Mouse (Mus musculus): ENCODE results near the gene Aimp1. TPM values are rescaled to one million over a fixed set of nuclear protein-coding genes. Genes with fewer than 3 reads are reported as not detected.

Aimp1 gene
- total and polyA plus RNA-seq, 2 experiments from 2014 or later: 42.5 to 53.2 TPM

- no peak overlapping the region for H3K4me3 ChIP-seq (ENCODE audit: low read depth, low read length)
- H3K27ac ChIP-seq (ENCODE audit: low read depth): no peak overlapping the region
- H3K9me3 ChIP-seq (replicated peaks; ENCODE audit: control insufficient read depth, low read length): no peaks in the 10 kb centered on the region
- WGBS: 49% methylated on average over 2 of the region's 2 CpGs
- H3K36me3 ChIP-seq (replicated peaks; ENCODE audit: control insufficient read depth, insufficient read depth, low read length): no peaks in the 10 kb centered on the region
- DNase-seq (ENCODE audit: low spot score) (no peak), ATAC-seq (ENCODE audit: insufficient read depth, low read depth) (no peak)
- no peak overlapping the region for H3K4me2 ChIP-seq (ENCODE audit: low read depth, low read length)
- H3K27me3 ChIP-seq (ENCODE audit: control insufficient read depth, insufficient read depth, low read length): no peaks in the 10 kb centered on the region
- TF ChIP-seq CTCF (IDR thresholded peaks at IDR 0.05; ENCODE audit: low read depth) (no peak), EP300 (IDR thresholded peaks at IDR 0.05; ENCODE audit: low read depth) (no peak)
- H3K4me1 ChIP-seq (ENCODE audit: control insufficient read depth, insufficient read depth): no peaks in the 10 kb centered on the region
- no peak overlapping the region for H3K9ac ChIP-seq (replicated peaks; ENCODE audit: low read depth, low read length)
Measured at GRCm38 (mm10) chr3:132633261-132633660, 50.9 kb downstream of the Aimp1 start.

- no peaks in the 10 kb centered on the region for H3K36me3 ChIP-seq (replicated peaks; ENCODE audit: control insufficient read depth, insufficient read depth, low read length)
- H3K9me3 ChIP-seq (replicated peaks; ENCODE audit: control insufficient read depth, low read length): no peaks in the 10 kb centered on the region
- no peaks in the 10 kb centered on the region for H3K27me3 ChIP-seq (ENCODE audit: control insufficient read depth, insufficient read depth, low read length)
- no peak within 1 kb of the TSS for H3K9ac ChIP-seq (replicated peaks; ENCODE audit: low read depth, low read length)
- no peaks in the 10 kb centered on the region for H3K4me1 ChIP-seq (ENCODE audit: control insufficient read depth, insufficient read depth)
- no peak within 1 kb of the TSS for H3K4me2 ChIP-seq (ENCODE audit: low read depth, low read length)
- ATAC-seq (ENCODE audit: insufficient read depth, low read depth) (no peak), DNase-seq (ENCODE audit: low spot score) (no peak)
- 79% methylated on average over 11 of the region's 11 CpGs for WGBS
- TF ChIP-seq EP300 (IDR thresholded peaks at IDR 0.05; ENCODE audit: low read depth) (no peak), CTCF (IDR thresholded peaks at IDR 0.05; ENCODE audit: low read depth) (no peak)
- no peak within 1 kb of the TSS for H3K27ac ChIP-seq (ENCODE audit: low read depth)
- no peak within 1 kb of the TSS for H3K4me3 ChIP-seq (ENCODE audit: low read depth, low read length)
Measured at GRCm38 (mm10) chr3:132629601-132630239, 54.5 kb downstream of the Aimp1 start, which contains the start of gene Gimd1. Gimd1 (plus strand) TSS chr3:132629820.

- H3K27ac ChIP-seq (ENCODE audit: low read depth): no peak overlapping the region
- H3K9me3 ChIP-seq (replicated peaks; ENCODE audit: control insufficient read depth, low read length): no peaks in the 10 kb centered on the region
- no peak overlapping the region for H3K4me3 ChIP-seq (ENCODE audit: low read depth, low read length)
- WGBS: 32% methylated on average over 8 of the region's 8 CpGs
- H3K27me3 ChIP-seq (ENCODE audit: control insufficient read depth, insufficient read depth, low read length): no peaks in the 10 kb centered on the region
- H3K4me2 ChIP-seq (ENCODE audit: low read depth, low read length): no peak overlapping the region
- H3K9ac ChIP-seq (replicated peaks; ENCODE audit: low read depth, low read length): no peak overlapping the region
- ATAC-seq (ENCODE audit: insufficient read depth, low read depth): no peak
- TF ChIP-seq EP300 (IDR thresholded peaks at IDR 0.05; ENCODE audit: low read depth) (no peak), CTCF (IDR thresholded peaks at IDR 0.05; ENCODE audit: low read depth) (peak; percentile 25; the same call in 1 of the 2 replicates)
- no peaks in the 10 kb centered on the region for H3K36me3 ChIP-seq (replicated peaks; ENCODE audit: control insufficient read depth, insufficient read depth, low read length)
- no peaks in the 10 kb centered on the region for H3K4me1 ChIP-seq (ENCODE audit: control insufficient read depth, insufficient read depth)
- DNase-seq (ENCODE audit: low spot score): no peak
Measured at GRCm38 (mm10) chr3:132628741-132629140, 55.4 kb downstream of the Aimp1 start.

Other genes with a start within 250 kb of the Aimp1 start
- gene Gimd1, start 54.5 kb downstream of the Aimp1 start, total RNA-seq (2014; rRNA removed; ENCODE audit: low replicate concordance): not detected in 2 replicates
- gene Gimd1, start 54.5 kb downstream of the Aimp1 start, polyA plus RNA-seq (2015; fragmentation: Nextera tagmentation; extraction: Ambion mirVana): not detected in 2 replicates
- 11.9 and 12.8 TPM in 2 replicates for gene Tbck, start 226 bp downstream of the Aimp1 start, total RNA-seq (2014; rRNA removed; ENCODE audit: low replicate concordance)
- gene Tbck, start 226 bp downstream of the Aimp1 start, polyA plus RNA-seq (2015; fragmentation: Nextera tagmentation; extraction: Ambion mirVana): 9.9 and 10.0 TPM in 2 replicates

Data from heart, postnatal 0 days (tissue).